Mouse (Mus musculus) adrenal gland, adult (tissue): ENCODE data around the gene Hdac4.
A peak's percentile ranks its signal among the peaks of the same experiment; 100 is the strongest.

Experiments used
- DNase-seq, 2 experiments: peaks; one replicate each; pipeline ENCODE4 v3.0.0; 2022 to 2023; ENCODE audit warnings: low spot score in 1 of 2; ENCODE audit not compliant: inconsistent age in 2 of 2

The Hdac4 gene

GRCm38 (mm10) chr1:92195360-92196149, at the start of gene Hdac4:
TSS of gene Hdac4 (minus strand) at chr1:92195699.
- DNase-seq = peak; percentile 89 to 96

GRCm38 (mm10) chr1:92243549-92243948, 48.0 kb upstream of the Hdac4 start:
- no peak for DNase-seq

GRCm38 (mm10) chr1:92240072-92240471, 44.6 kb upstream of the Hdac4 start:
- DNase-seq = no peak

- DNase-seq = no peak
Observed at GRCm38 (mm10) chr1:92235600-92235999, 40.1 kb upstream of the Hdac4 start.

GRCm38 (mm10) chr1:92225297-92225696, 29.8 kb upstream of the Hdac4 start:
- no peak for DNase-seq

GRCm38 (mm10) chr1:92223956-92224891, 28.7 kb upstream of the Hdac4 start:
- no peak for DNase-seq

GRCm38 (mm10) chr1:92216710-92217109, 21.2 kb upstream of the Hdac4 start:
- DNase-seq = peak in 1 of 2 experiments; percentile 51

- peak; percentile 23 to 43 for DNase-seq
Observed at GRCm38 (mm10) chr1:92215996-92216630, 20.6 kb upstream of the Hdac4 start.

GRCm38 (mm10) chr1:92215131-92215638, 19.7 kb upstream of the Hdac4 start:
- DNase-seq = peak; percentile 78 to 96

GRCm38 (mm10) chr1:92212003-92212750, 16.7 kb upstream of the Hdac4 start:
- DNase-seq = peak; percentile 55 to 88

GRCm38 (mm10) chr1:92202639-92203352, 7.3 kb upstream of the Hdac4 start:
- DNase-seq = no peak

- DNase-seq = no peak
Observed at GRCm38 (mm10) chr1:92190463-92190862, 5.0 kb downstream of the Hdac4 start.

- DNase-seq = no peak
Observed at GRCm38 (mm10) chr1:92187137-92187536, 8.4 kb downstream of the Hdac4 start.

- no peak for DNase-seq
Observed at GRCm38 (mm10) chr1:92184600-92184999, 10.9 kb downstream of the Hdac4 start.

- no peak for DNase-seq
Observed at GRCm38 (mm10) chr1:92183101-92183790, 12.3 kb downstream of the Hdac4 start.

- DNase-seq = no peak
Observed at GRCm38 (mm10) chr1:92181970-92182369, 13.5 kb downstream of the Hdac4 start.

GRCm38 (mm10) chr1:92180141-92181137, 15.1 kb downstream of the Hdac4 start:
- peak; percentile 100 for DNase-seq

GRCm38 (mm10) chr1:92179489-92180006, 16.0 kb downstream of the Hdac4 start:
- peak; percentile 70 to 85 for DNase-seq
